Mouse (Mus musculus): ENCODE data around the gene Cdh22.

GRCm38 (mm10) chr2:165149741-165150140 lies 84.9 kb downstream of the Cdh22 start:
- no peak for TF ChIP-seq POLR2A (IDR thresholded peaks at IDR 0.05; ENCODE audit: insufficient read length, low read depth)
- no peak for TF ChIP-seq MYOD1 (IDR thresholded peaks at IDR 0.05; ENCODE audit: control insufficient read depth in 1 of 3, insufficient read length in 2 of 3, low read depth in 2 of 3)
- no peak for TF ChIP-seq POLR2AphosphoS2 (IDR thresholded peaks at IDR 0.05; ENCODE audit: insufficient read length, low read depth)
- TF ChIP-seq MAX (IDR thresholded peaks at IDR 0.05; ENCODE audit: low read depth), result no peak
- no peak for TF ChIP-seq MYOG (IDR thresholded peaks at IDR 0.05; ENCODE audit: control insufficient read depth in 1 of 3, insufficient read depth in 1 of 3, insufficient read length in 2 of 3, low read depth in 2 of 3)
- no peak for TF ChIP-seq E2F4 (IDR thresholded peaks at IDR 0.05; ENCODE audit: insufficient read depth)
- TF ChIP-seq USF1 (IDR thresholded peaks at IDR 0.05; ENCODE audit: low read depth), result no peak
- no peak for TF ChIP-seq TCF3 (IDR thresholded peaks at IDR 0.05; ENCODE audit: insufficient read length, low read depth)
- TF ChIP-seq TCF12 (IDR thresholded peaks at IDR 0.05; ENCODE audit: insufficient read depth, poor library complexity, severe bottlenecking), result no peak

All from myocyte (in vitro differentiated cells).